ENCODE assay signal across 8 mouse cellular contexts in genomic region chr7:37361802-37362441, GRCm38 (mm10).
DNase-seq lines count a peak whose midpoint lies in the region; ATAC-seq and TF ChIP-seq lines count a peak whose summit lies in the region.

No protein-coding gene starts in this region.

- peak overlapping the region; percentile 75 for H3K4me2 ChIP-seq in kidney, embryonic 15.5 days

- TF ChIP-seq CTCF in testis, adult 2 months (IDR thresholded peaks at IDR 0.05; ENCODE audit: control insufficient read depth, insufficient read depth, insufficient replicate concordance, low read depth, low read length): no peak

- peak; percentile 50 for ATAC-seq in kidney, embryonic 15.5 days (replicated peaks; ENCODE audit: low FRiP score)

- H3K27ac ChIP-seq in ES-E14 (ENCODE audit: insufficient read depth, low read depth, low read length, poor library complexity, severe bottlenecking): no peak overlapping the region
- H3K27ac ChIP-seq in heart, embryonic 10.5 days: peak overlapping the region; percentile 80
- H3K27ac ChIP-seq in kidney, embryonic 15.5 days: peak overlapping the region; percentile 78
- H3K27ac ChIP-seq in testis, adult 2 months (ENCODE audit: control insufficient read depth, insufficient read depth, low read depth, low read length): peak overlapping the region; percentile 55

- 0 out of 4 replicates have a peak overlapping the region, but pooled peaks of 1 of the 2 experiments have one; percentile 16 for H3K4me3 ChIP-seq in ES-E14 (ENCODE audit: insufficient read depth in 1 of 2, low read depth in 1 of 2, low read length in 2 of 2, poor library complexity in 1 of 2, severe bottlenecking in 1 of 2)
- peak overlapping the region; percentile 58 for H3K4me3 ChIP-seq in heart, embryonic 10.5 days
- H3K4me3 ChIP-seq in kidney, embryonic 15.5 days (replicated peaks): peak overlapping the region; percentile 40
- H3K4me3 ChIP-seq in testis, adult 2 months (ENCODE audit: control insufficient read depth, low read depth, low read length): no peak overlapping the region

- H3K9me3 ChIP-seq in ES-E14 (ENCODE audit: control insufficient read depth, insufficient read depth, low read depth, low read length): no peaks in the 10 kb centered on the region
- H3K9me3 ChIP-seq in heart, embryonic 10.5 days: no peaks in the 10 kb centered on the region
- no peaks in the 10 kb centered on the region for H3K9me3 ChIP-seq in kidney, embryonic 15.5 days (replicated peaks)

- TF ChIP-seq POLR2A in testis, adult 2 months (IDR thresholded peaks at IDR 0.05; ENCODE audit: control insufficient read depth, low read depth, low read length): peak; percentile 38; the same call in 1 of the 2 replicates

- peaks cover 0 to 2% of the 10 kb centered on the region in 2 experiments; a peak in 1 of 4 replicates for H3K4me1 ChIP-seq in ES-E14 (ENCODE audit: control insufficient read depth in 2 of 2, insufficient read depth in 2 of 2, low read length in 2 of 2, poor library complexity in 1 of 2)
- peaks cover 23% of the 10 kb centered on the region for H3K4me1 ChIP-seq in heart, embryonic 10.5 days
- H3K4me1 ChIP-seq in kidney, embryonic 15.5 days: peaks cover 29% of the 10 kb centered on the region
- H3K4me1 ChIP-seq in testis, adult 2 months (ENCODE audit: control insufficient read depth, insufficient read depth, low read length): peaks cover 4% of the 10 kb centered on the region

- H3K9ac ChIP-seq in ES-E14 (ENCODE audit: insufficient read depth, low read depth, low read length, poor library complexity, severe bottlenecking): peak overlapping the region; percentile 1; the same call in 1 of the 2 replicates
- peak overlapping the region; percentile 43 for H3K9ac ChIP-seq in kidney, embryonic 15.5 days

- H3K36me3 ChIP-seq in ES-E14 (ENCODE audit: control insufficient read depth, insufficient read depth, low read length, poor library complexity, severe bottlenecking): no peaks in the 10 kb centered on the region
- no peaks in the 10 kb centered on the region for H3K36me3 ChIP-seq in heart, embryonic 10.5 days
- H3K36me3 ChIP-seq in kidney, embryonic 15.5 days: no peaks in the 10 kb centered on the region
- H3K36me3 ChIP-seq in testis, adult 2 months (ENCODE audit: control insufficient read depth, insufficient read depth, low read length): no peaks in the 10 kb centered on the region

- H3K27me3 ChIP-seq in heart, embryonic 10.5 days (ENCODE audit: insufficient read depth, poor library complexity, severe bottlenecking): no peaks in the 10 kb centered on the region; the same call in 1 of the 2 replicates
- H3K27me3 ChIP-seq in kidney, embryonic 15.5 days: peaks cover 9% of the 10 kb centered on the region
- H3K27me3 ChIP-seq in testis, adult 2 months (ENCODE audit: control insufficient read depth, insufficient read depth, low read length): no peaks in the 10 kb centered on the region

- in situ Hi-C loops in ES-E14 (cut with MboI; ENCODE audit: low sequenced_read_pairs in 2 of 2, unreplicated experiment in 2 of 2): loop anchor here in 1 of 2 experiments (25.0 kb wide), 3 partner anchors 425 to 1125 kb away; no protein-coding TSS in a partner anchor

- DNase-seq in ES-E14 (ENCODE audit: low read depth, low spot score): no peak
- peak; percentile 67 for DNase-seq in brain, adult 2 months (ENCODE audit: low read depth, low spot score)
- DNase-seq in heart, embryonic 10.5 days (ENCODE audit: low spot score): no peak
- peak; percentile 53 for DNase-seq in lung, postnatal 25 days (ENCODE audit: low spot score)
- no peak for DNase-seq in cerebellum, adult 11-12 months
- no peak for DNase-seq in spleen, postnatal 4 days (ENCODE audit: low spot score in 2 of 2)

- 5% methylated on average over 16 of the region's 16 CpGs for WGBS in heart, embryonic 10.5 days
- 2% methylated on average over 16 of the region's 16 CpGs for WGBS in kidney, embryonic 15.5 days

TF ChIP-seq in ES-E14, 5 proteins besides CTCF, POLR2A, EP300 and RAD21:
- no peak for TF ChIP-seq HCFC1 (IDR thresholded peaks at IDR 0.05; ENCODE audit: borderline replicate concordance, insufficient read depth, low read length)
- TF ChIP-seq MAFK (IDR thresholded peaks at IDR 0.05; ENCODE audit: insufficient read depth, low read depth, low read length): no peak
- no peak for TF ChIP-seq CHD2 (IDR thresholded peaks at IDR 0.05; ENCODE audit: low read depth, low read length)
- no peak for TF ChIP-seq ZC3H11A (IDR thresholded peaks at IDR 0.05; ENCODE audit: borderline replicate concordance, low read depth, low read length)
- TF ChIP-seq ZNF384 (IDR thresholded peaks at IDR 0.05; ENCODE audit: low read depth, low read length): no peak
TF ChIP-seq in ES-E14: peak in this region for 0.

Comparison
In these comparisons a context has a peak if more than half of its experiments do, and no peak if none do; other contexts are left out.
1. DNase-seq: peak in brain, adult 2 months (single experiment) and lung, postnatal 25 days (single experiment); none in ES-E14 (single experiment), heart, embryonic 10.5 days (single experiment), cerebellum, adult 11-12 months (single experiment) and spleen, postnatal 4 days (0 of 2).